Mouse (Mus musculus) heart, embryonic 14.5 days (tissue): ENCODE measurements around the gene Upk1b. TPM values are rescaled to one million over a fixed set of nuclear protein-coding genes. Genes with fewer than 3 reads are reported as not detected.

Source experiments
- ATAC-seq: fragments of 200-750 bp; cut with Nextera tagmentation; 2 replicates; pipeline ENCODE4 v1.8.0; 2017; ENCODE audit warnings: low read depth, moderate TSS enrichment; ENCODE audit not compliant: insufficient number of reproducible peaks, insufficient read depth, low FRiP score
- H3K27ac ChIP-seq, 2 experiments: fragments of 200-500 bp in 1 of 2; fragments of 300-500 bp in 1 of 2; sonication (generic) in 1 of 2; replicated peaks in 1 of 2; 2 replicates each; pipeline ENCODE4 v1.5.1; 2012 to 2014; ENCODE audit warnings: low read depth in 2 of 2, low read length in 2 of 2, control low read depth in 1 of 2, mild to moderate bottlenecking in 1 of 2, mixed read lengths in 1 of 2; ENCODE audit not compliant: control insufficient read depth in 1 of 2, insufficient read depth in 1 of 2
- H3K27me3 ChIP-seq: fragments of 300-500 bp; sonication (generic); 2 replicates; pipeline ENCODE4 v1.6.1; 2014; ENCODE audit warnings: mild to moderate bottlenecking, low read length, control low read depth; ENCODE audit not compliant: control insufficient read depth, insufficient read depth
- H3K36me3 ChIP-seq: fragments of 300-500 bp; sonication (generic); 2 replicates; pipeline ENCODE4 v1.6.1; 2014; ENCODE audit warnings: mild to moderate bottlenecking, control low read depth, low read length, mixed read lengths; ENCODE audit not compliant: control insufficient read depth, insufficient read depth
- H3K4me1 ChIP-seq, 2 experiments: fragments of 200-500 bp in 1 of 2; fragments of 300-500 bp in 1 of 2; sonication (generic) in 1 of 2; 2 replicates each; pipeline ENCODE4 v1.6.1; 2012 to 2014; ENCODE audit warnings: low read length in 2 of 2, control low read depth in 1 of 2, mixed read lengths in 1 of 2; ENCODE audit not compliant: control insufficient read depth in 2 of 2, insufficient read depth in 2 of 2
- H3K4me2 ChIP-seq: fragments of 300-500 bp; sonication (generic); 2 replicates; pipeline ENCODE4 v1.6.1; 2014; ENCODE audit warnings: mild to moderate bottlenecking, low read length
- H3K4me3 ChIP-seq, 2 experiments: fragments of 200-500 bp in 1 of 2; fragments of 300-500 bp in 1 of 2; sonication (generic) in 1 of 2; 2 replicates each; pipeline ENCODE4 v1.5.1; 2012 to 2014; ENCODE audit warnings: low read length in 2 of 2, mild to moderate bottlenecking in 2 of 2, control low read depth in 1 of 2, low read depth in 1 of 2, moderate library complexity in 1 of 2; ENCODE audit not compliant: control insufficient read depth in 1 of 2, insufficient read depth in 1 of 2
- H3K9ac ChIP-seq: fragments of 300-500 bp; sonication (generic); 2 replicates; pipeline ENCODE4 v1.6.1; 2014; ENCODE audit warnings: mild to moderate bottlenecking, low read length
- H3K9me3 ChIP-seq: fragments of 300-500 bp; sonication (generic); 2 replicates; pipeline ENCODE4 v1.6.1; 2016; ENCODE audit warnings: low read length, control low read depth; ENCODE audit not compliant: control insufficient read depth
- WGBS: fragments of 180-500 bp; shearing (Covaris S2); extraction: QIAGEN DNeasy Blood & Tissue Kit; methylation state at CpG from one replicate; pipeline ENCODE4 v1.1.7; 2014; 5-methylcytosine and 5-hydroxymethylcytosine counted together
- polyA plus RNA-seq: library from polyadenylated mRNA; unstranded; fragments of >200 nt; fragmentation: Nextera tagmentation; extraction: Ambion mirVana; gene quantifications from 2 replicates; pipeline ENCODE4 v1.2.1, GENCODE M21; 2014

The Upk1b gene
- polyA plus RNA-seq, 1 experiment from 2014 or later, result 19.4 TPM

GRCm38 (mm10) chr16:38772906-38773496, 27.1 kb downstream of the Upk1b start:
- no peak overlapping the region for H3K4me2 ChIP-seq
- H3K4me3 ChIP-seq, result no peak overlapping the region
- no peak for ATAC-seq
- H3K27me3 ChIP-seq, result no peaks in the 10 kb centered on the region
- H3K4me1 ChIP-seq, result no peaks in the 10 kb centered on the region
- no peak overlapping the region; a peak in 1 of 4 replicates for H3K27ac ChIP-seq
- whole genome bisulfite sequencing, result 74% methylated on average over 12 of the region's 12 CpGs
- no peak overlapping the region for H3K9ac ChIP-seq
- H3K36me3 ChIP-seq, result peaks cover 10% of the 10 kb centered on the region
- H3K9me3 ChIP-seq, result no peaks in the 10 kb centered on the region

GRCm38 (mm10) chr16:38771145-38771544, 29.0 kb downstream of the Upk1b start:
- no peaks in the 10 kb centered on the region for H3K27me3 ChIP-seq
- H3K9ac ChIP-seq, result no peak overlapping the region
- H3K27ac ChIP-seq, result no peak overlapping the region
- H3K4me2 ChIP-seq, result no peak overlapping the region
- peaks cover 25% of the 10 kb centered on the region for H3K36me3 ChIP-seq
- H3K9me3 ChIP-seq, result no peaks in the 10 kb centered on the region
- ATAC-seq, result no peak
- no peaks in the 10 kb centered on the region for H3K4me1 ChIP-seq
- WGBS, result 91% methylated on average over 6 of the region's 6 CpGs
- no peak overlapping the region for H3K4me3 ChIP-seq

- H3K4me1 ChIP-seq, result no peaks in the 10 kb centered on the region
- no peaks in the 10 kb centered on the region for H3K9me3 ChIP-seq
- ATAC-seq, result no peak
- WGBS, result 84% methylated on average over 9 of the region's 9 CpGs
- H3K36me3 ChIP-seq, result peaks cover 30% of the 10 kb centered on the region
- H3K27ac ChIP-seq, result no peak overlapping the region
- no peak overlapping the region for H3K4me3 ChIP-seq
- no peak overlapping the region for H3K4me2 ChIP-seq
- no peak overlapping the region for H3K9ac ChIP-seq
- no peaks in the 10 kb centered on the region for H3K27me3 ChIP-seq
Measured at GRCm38 (mm10) chr16:38769529-38769928, 30.6 kb downstream of the Upk1b start.

GRCm38 (mm10) chr16:38768386-38768785, 31.7 kb downstream of the Upk1b start:
- no peak overlapping the region for H3K9ac ChIP-seq
- peaks cover 30% of the 10 kb centered on the region for H3K36me3 ChIP-seq
- no peak overlapping the region for H3K27ac ChIP-seq
- peaks cover 0 to 3% of the 10 kb centered on the region in 2 experiments; a peak in 2 of 4 replicates for H3K4me1 ChIP-seq
- no peak for ATAC-seq
- no peaks in the 10 kb centered on the region for H3K27me3 ChIP-seq
- H3K4me3 ChIP-seq, result no peak overlapping the region
- 90% methylated on average over 8 of the region's 8 CpGs for WGBS
- H3K9me3 ChIP-seq, result no peaks in the 10 kb centered on the region
- no peak overlapping the region for H3K4me2 ChIP-seq

GRCm38 (mm10) chr16:38767761-38768160, 32.4 kb downstream of the Upk1b start:
- no peaks in the 10 kb centered on the region for H3K27me3 ChIP-seq
- H3K4me1 ChIP-seq, result peaks cover 0 to 5% of the 10 kb centered on the region in 2 experiments; a peak in 2 of 4 replicates
- H3K4me2 ChIP-seq, result no peak overlapping the region
- no peak for ATAC-seq
- H3K4me3 ChIP-seq, result no peak overlapping the region
- H3K9ac ChIP-seq, result no peak overlapping the region
- H3K9me3 ChIP-seq, result no peaks in the 10 kb centered on the region
- 83% methylated on average over 8 of the region's 8 CpGs for WGBS
- peaks cover 30% of the 10 kb centered on the region for H3K36me3 ChIP-seq
- H3K27ac ChIP-seq, result no peak overlapping the region

- H3K27ac ChIP-seq, result no peak overlapping the region
- no peak overlapping the region for H3K4me2 ChIP-seq
- no peaks in the 10 kb centered on the region for H3K9me3 ChIP-seq
- H3K4me1 ChIP-seq, result peaks cover 0 to 5% of the 10 kb centered on the region in 2 experiments; a peak in 2 of 4 replicates
- 67% methylated on average over 3 of the region's 3 CpGs for WGBS
- no peak overlapping the region for H3K4me3 ChIP-seq
- no peaks in the 10 kb centered on the region for H3K27me3 ChIP-seq
- peaks cover 30% of the 10 kb centered on the region for H3K36me3 ChIP-seq
- no peak overlapping the region for H3K9ac ChIP-seq
- ATAC-seq, result no peak
Measured at GRCm38 (mm10) chr16:38766671-38767070, 33.5 kb downstream of the Upk1b start.

GRCm38 (mm10) chr16:38763508-38763907, 36.6 kb downstream of the Upk1b start:
- Histone ChIP-seq H3K9ac (no peak overlapping the region), H3K27ac (peak overlapping the region; percentile 36 to 48; a peak in 2 of 4 replicates), H3K4me3 (no peak overlapping the region), H3K4me2 (no peak overlapping the region), H3K36me3 (peaks cover 45% of the 10 kb centered on the region), H3K9me3 (no peaks in the 10 kb centered on the region), H3K4me1 (peaks cover 0 to 7% of the 10 kb centered on the region in 2 experiments; a peak in 2 of 4 replicates), H3K27me3 (no peaks in the 10 kb centered on the region)
- no peak for ATAC-seq
- 70% methylated on average over 4 of the region's 4 CpGs for WGBS

GRCm38 (mm10) chr16:38762401-38762800, 37.7 kb downstream of the Upk1b start:
- no peaks in the 10 kb centered on the region for H3K27me3 ChIP-seq
- peaks cover 0 to 8% of the 10 kb centered on the region in 2 experiments; a peak in 2 of 4 replicates for H3K4me1 ChIP-seq
- no peaks in the 10 kb centered on the region for H3K9me3 ChIP-seq
- WGBS, result 79% methylated on average over 8 of the region's 8 CpGs
- no peak overlapping the region for H3K9ac ChIP-seq
- no peak overlapping the region for H3K4me3 ChIP-seq
- no peak overlapping the region for H3K4me2 ChIP-seq
- ATAC-seq, result no peak
- peaks cover 45% of the 10 kb centered on the region for H3K36me3 ChIP-seq
- H3K27ac ChIP-seq, result no peak overlapping the region
